Mouse (Mus musculus): ENCODE data around the gene Igfbp1. TPM values are rescaled to one million over a fixed set of nuclear protein-coding genes. Genes with fewer than 3 reads are reported as not detected.

Gene Igfbp1
- polyA plus RNA-seq, 1 experiment: 1.1 TPM

GRCm38 (mm10) chr11:7236751-7237150 is 39.2 kb downstream of the Igfbp1 start:
- DNase-seq: no peak
- no peaks in the 10 kb centered on the region for H3K27me3 ChIP-seq (ENCODE audit: control insufficient read depth, insufficient read depth, low read length)
- 92% methylated on average over 2 of the region's 2 CpGs for WGBS
- no peak overlapping the region for H3K27ac ChIP-seq (ENCODE audit: insufficient read depth, low read length)
- TF ChIP-seq CTCF (IDR thresholded peaks at IDR 0.05; ENCODE audit: borderline replicate concordance, insufficient read depth, low read depth, low read length) (no peak), POLR2A (IDR thresholded peaks at IDR 0.05; ENCODE audit: borderline replicate concordance, insufficient read depth, low read length) (no peak)
- H3K4me3 ChIP-seq (replicated peaks; ENCODE audit: insufficient read depth, low read depth, low read length): no peak overlapping the region
- no peaks in the 10 kb centered on the region for H3K4me1 ChIP-seq (ENCODE audit: control insufficient read depth, insufficient read depth, low read length)

DNA sequence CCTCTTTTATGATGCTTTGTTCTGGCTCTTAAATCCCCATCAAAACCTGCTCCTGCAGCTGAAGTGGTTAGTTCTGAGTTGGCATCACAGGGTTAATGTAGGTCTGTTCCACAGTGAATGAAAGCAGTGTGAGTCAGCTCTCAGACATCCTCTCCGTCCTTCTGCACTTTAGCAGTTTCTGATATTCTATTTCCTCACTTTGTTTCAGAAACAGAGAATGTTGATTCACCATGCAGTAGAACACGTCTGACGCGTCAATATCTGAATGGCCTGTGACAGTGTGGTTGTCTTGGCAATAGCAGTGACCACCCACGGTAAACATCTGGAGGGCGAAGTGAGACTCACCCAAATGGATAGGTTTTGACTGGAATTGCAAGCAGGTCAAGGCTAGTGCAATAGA is 40.1 kb downstream of the Igfbp1 start:
- no peaks in the 10 kb centered on the region for H3K27me3 ChIP-seq (ENCODE audit: control insufficient read depth, insufficient read depth, low read length)
- WGBS: 75% methylated on average over 6 of the region's 6 CpGs
- H3K4me3 ChIP-seq (replicated peaks; ENCODE audit: insufficient read depth, low read depth, low read length): no peak overlapping the region
- no peak for TF ChIP-seq POLR2A (IDR thresholded peaks at IDR 0.05; ENCODE audit: borderline replicate concordance, insufficient read depth, low read length)
- TF ChIP-seq CTCF (IDR thresholded peaks at IDR 0.05; ENCODE audit: borderline replicate concordance, insufficient read depth, low read depth, low read length): no peak
- no peaks in the 10 kb centered on the region for H3K4me1 ChIP-seq (ENCODE audit: control insufficient read depth, insufficient read depth, low read length)
- no peak for DNase-seq
- no peak overlapping the region for H3K27ac ChIP-seq (ENCODE audit: insufficient read depth, low read length)

DNA sequence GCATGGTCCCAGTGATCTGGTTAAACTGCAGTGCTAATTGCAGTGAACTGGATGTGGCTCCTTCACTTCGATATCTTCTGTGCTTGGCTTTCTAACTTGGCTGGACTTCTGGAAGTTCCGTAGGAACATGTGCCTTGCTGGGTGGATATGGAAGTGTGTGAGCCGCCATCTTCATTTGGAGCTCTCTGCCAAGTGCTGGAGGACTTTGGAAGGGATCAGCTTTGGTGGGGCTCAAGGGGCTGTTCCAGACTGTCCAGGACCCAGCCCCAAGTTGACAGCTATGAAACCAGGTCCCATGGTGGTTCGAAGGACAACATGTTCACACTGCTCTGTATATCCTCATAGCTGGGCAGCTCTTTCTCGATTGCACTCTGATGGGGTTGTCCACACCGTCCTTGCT is 41.0 kb downstream of the Igfbp1 start:
- TF ChIP-seq CTCF (IDR thresholded peaks at IDR 0.05; ENCODE audit: borderline replicate concordance, insufficient read depth, low read depth, low read length) (no peak), POLR2A (IDR thresholded peaks at IDR 0.05; ENCODE audit: borderline replicate concordance, insufficient read depth, low read length) (no peak)
- H3K4me1 ChIP-seq (ENCODE audit: control insufficient read depth, insufficient read depth, low read length): no peaks in the 10 kb centered on the region
- no peak for DNase-seq
- 90% methylated on average over 6 of the region's 6 CpGs for WGBS
- no peak overlapping the region for H3K27ac ChIP-seq (ENCODE audit: insufficient read depth, low read length)
- H3K4me3 ChIP-seq (replicated peaks; ENCODE audit: insufficient read depth, low read depth, low read length): no peak overlapping the region
- no peaks in the 10 kb centered on the region for H3K27me3 ChIP-seq (ENCODE audit: control insufficient read depth, insufficient read depth, low read length)

DNA sequence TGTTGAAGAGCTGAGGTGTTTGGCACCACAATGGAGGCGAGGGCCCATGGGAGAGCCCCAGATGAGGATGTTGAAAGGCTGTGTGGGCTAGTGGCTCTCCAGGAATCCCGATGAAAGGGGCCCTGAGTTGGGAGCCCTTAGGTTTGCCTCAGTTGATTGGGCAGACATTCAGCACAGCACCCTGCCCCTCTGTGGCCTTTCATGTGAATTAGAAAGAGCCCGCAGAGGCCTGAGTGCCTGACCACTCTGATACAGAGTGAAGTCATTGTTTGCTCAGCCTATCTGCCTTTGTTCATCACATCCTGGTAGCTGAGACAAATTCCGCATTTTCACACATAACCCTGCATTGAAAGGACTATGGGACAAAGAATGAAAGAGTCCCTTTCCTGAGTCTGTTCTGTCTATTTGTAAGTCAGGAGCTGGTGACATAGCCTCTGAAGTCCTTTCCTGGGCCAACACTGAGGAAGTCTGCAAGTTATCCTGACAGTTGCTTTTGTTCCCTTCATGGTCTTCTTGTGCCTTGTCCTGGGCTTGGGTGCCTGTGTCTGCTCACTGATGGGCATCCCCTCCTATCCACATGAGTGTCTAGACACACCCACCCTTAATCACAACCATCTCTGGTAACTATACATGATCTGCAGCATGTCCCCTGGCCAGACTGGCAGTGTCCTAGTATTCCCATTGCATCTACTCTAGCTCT is 41.6 kb downstream of the Igfbp1 start:
- Histone ChIP-seq H3K4me3 (replicated peaks; ENCODE audit: insufficient read depth, low read depth, low read length) (no peak overlapping the region), H3K27ac (ENCODE audit: insufficient read depth, low read length) (no peak overlapping the region), H3K4me1 (ENCODE audit: control insufficient read depth, insufficient read depth, low read length) (no peaks in the 10 kb centered on the region), H3K27me3 (ENCODE audit: control insufficient read depth, insufficient read depth, low read length) (no peaks in the 10 kb centered on the region)
- no peak for TF ChIP-seq POLR2A (IDR thresholded peaks at IDR 0.05; ENCODE audit: borderline replicate concordance, insufficient read depth, low read length)
- TF ChIP-seq CTCF (IDR thresholded peaks at IDR 0.05; ENCODE audit: borderline replicate concordance, insufficient read depth, low read depth, low read length): no peak
- WGBS: 62% methylated on average over 4 of the region's 4 CpGs
- DNase-seq: no peak

DNA sequence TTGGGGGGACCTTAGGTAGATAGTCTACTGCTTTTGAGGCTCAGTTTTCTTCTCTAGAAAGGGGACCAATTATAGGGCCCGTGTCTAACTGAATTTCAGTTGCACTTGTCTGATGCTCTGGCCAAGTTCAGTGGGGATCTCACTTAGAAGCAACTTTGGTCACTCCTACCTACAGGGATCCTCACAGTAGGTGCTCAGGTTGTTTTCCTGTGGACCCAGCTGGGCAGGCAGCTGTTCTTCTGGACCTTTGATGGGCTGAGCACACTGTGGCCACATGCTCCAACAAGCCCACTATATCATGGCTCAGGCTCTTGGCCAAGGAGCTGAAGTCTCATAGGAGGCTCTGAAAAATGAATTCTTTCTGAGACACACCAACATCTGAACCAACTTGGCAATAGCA is 47.2 kb downstream of the Igfbp1 start:
- no peak for DNase-seq
- Histone ChIP-seq H3K27ac (ENCODE audit: insufficient read depth, low read length) (no peak overlapping the region), H3K27me3 (ENCODE audit: control insufficient read depth, insufficient read depth, low read length) (no peaks in the 10 kb centered on the region), H3K4me1 (ENCODE audit: control insufficient read depth, insufficient read depth, low read length) (no peaks in the 10 kb centered on the region), H3K4me3 (replicated peaks; ENCODE audit: insufficient read depth, low read depth, low read length) (no peak overlapping the region)
- TF ChIP-seq POLR2A (IDR thresholded peaks at IDR 0.05; ENCODE audit: borderline replicate concordance, insufficient read depth, low read length) (no peak), CTCF (IDR thresholded peaks at IDR 0.05; ENCODE audit: borderline replicate concordance, insufficient read depth, low read depth, low read length) (no peak)
- 58% methylated on average over 1 of the region's 1 CpGs for WGBS

- no peak for DNase-seq
- WGBS: 90% methylated on average over 2 of the region's 2 CpGs
- TF ChIP-seq POLR2A (IDR thresholded peaks at IDR 0.05; ENCODE audit: borderline replicate concordance, insufficient read depth, low read length): no peak
- TF ChIP-seq CTCF (IDR thresholded peaks at IDR 0.05; ENCODE audit: borderline replicate concordance, insufficient read depth, low read depth, low read length): no peak
- Histone ChIP-seq H3K27me3 (ENCODE audit: control insufficient read depth, insufficient read depth, low read length) (no peaks in the 10 kb centered on the region), H3K4me1 (ENCODE audit: control insufficient read depth, insufficient read depth, low read length) (no peaks in the 10 kb centered on the region), H3K27ac (ENCODE audit: insufficient read depth, low read length) (no peak overlapping the region), H3K4me3 (replicated peaks; ENCODE audit: insufficient read depth, low read depth, low read length) (no peak overlapping the region)
Observed at GRCm38 (mm10) chr11:7250415-7250814, 52.8 kb downstream of the Igfbp1 start.

GRCm38 (mm10) chr11:7250870-7251269 is 53.3 kb downstream of the Igfbp1 start:
- no peak overlapping the region for H3K27ac ChIP-seq (ENCODE audit: insufficient read depth, low read length)
- WGBS: 94% methylated on average over 5 of the region's 5 CpGs
- no peak overlapping the region for H3K4me3 ChIP-seq (replicated peaks; ENCODE audit: insufficient read depth, low read depth, low read length)
- no peaks in the 10 kb centered on the region for H3K4me1 ChIP-seq (ENCODE audit: control insufficient read depth, insufficient read depth, low read length)
- DNase-seq: no peak
- TF ChIP-seq CTCF (IDR thresholded peaks at IDR 0.05; ENCODE audit: borderline replicate concordance, insufficient read depth, low read depth, low read length) (no peak), POLR2A (IDR thresholded peaks at IDR 0.05; ENCODE audit: borderline replicate concordance, insufficient read depth, low read length) (no peak)
- no peaks in the 10 kb centered on the region for H3K27me3 ChIP-seq (ENCODE audit: control insufficient read depth, insufficient read depth, low read length)

Other genes starting within 250 kb of the Igfbp1 start
- 258 and 326 TPM in 2 replicates for gene Adcy1, start 134.3 kb upstream of the Igfbp1 start, polyA plus RNA-seq (2012; rRNA removed)
- not detected in 2 replicates for gene Gm11985, start 9.2 kb upstream of the Igfbp1 start, polyA plus RNA-seq (2012; rRNA removed)
- gene Igfbp3, start 16.1 kb downstream of the Igfbp1 start, polyA plus RNA-seq (2012; rRNA removed): 11.0 and 15.1 TPM in 2 replicates